Mouse (Mus musculus) MEL (cell line): ENCODE data around the gene Nepn. TPM values are rescaled to one million over a fixed set of nuclear protein-coding genes. Genes with fewer than 3 reads are reported as not detected.
A peak's percentile ranks its signal among the peaks of the same experiment; 100 is the strongest.

ENCODE experiments used
- DNase-seq: peaks from one replicate; pipeline ENCODE4 v3.0.0; 2011; ENCODE audit warnings: low read depth, low spot score
- H3K27ac ChIP-seq: 2 replicates; pipeline ENCODE4 v1.5.1; 2012; ENCODE audit warnings: low read depth, mild to moderate bottlenecking, control low read depth, low read length, moderate library complexity; ENCODE audit not compliant: control insufficient read depth
- H3K27me3 ChIP-seq, 2 experiments: fragments of 150-350 bp in 1 of 2; sonication (generic) in 1 of 2; 2 replicates each; pipeline ENCODE4 v1.6.1; 2012; ENCODE audit warnings: low read length in 2 of 2, mild to moderate bottlenecking in 2 of 2, improper control_type of control experiment in 1 of 2, moderate library complexity in 1 of 2; ENCODE audit not compliant: insufficient read depth in 2 of 2, control insufficient read depth in 1 of 2
- H3K36me3 ChIP-seq, 2 experiments: 2 replicates each; pipeline ENCODE4 v1.6.1; 2012 to 2014; ENCODE audit warnings: low read length in 2 of 2, improper control_type of control experiment in 1 of 2, inconsistent platforms in 1 of 2, mild to moderate bottlenecking in 1 of 2; ENCODE audit not compliant: insufficient read depth in 2 of 2, control insufficient read depth in 1 of 2
- H3K4me1 ChIP-seq, 2 experiments: fragments of 150-350 bp in 1 of 2; sonication (generic) in 1 of 2; 2 replicates each; pipeline ENCODE4 v1.6.1; 2012; ENCODE audit warnings: low read length in 2 of 2, improper control_type of control experiment in 1 of 2, mild to moderate bottlenecking in 1 of 2; ENCODE audit not compliant: insufficient read depth in 2 of 2, control insufficient read depth in 1 of 2
- H3K4me3 ChIP-seq, 2 experiments: fragments of 150-350 bp in 1 of 2; sonication (generic) in 1 of 2; 2 replicates each; pipeline ENCODE4 v1.5.1; 2012; ENCODE audit warnings: low read depth in 2 of 2, low read length in 2 of 2, mild to moderate bottlenecking in 2 of 2, moderate library complexity in 2 of 2, control low read depth in 1 of 2, improper control_type of control experiment in 1 of 2; ENCODE audit not compliant: control insufficient read depth in 1 of 2, insufficient read depth in 1 of 2
- H3K79me2 ChIP-seq: 2 replicates; pipeline ENCODE4 v1.6.1; 2012; ENCODE audit warnings: mild to moderate bottlenecking, low read length, moderate library complexity; ENCODE audit not compliant: control insufficient read depth, poor library complexity, insufficient read depth
- H3K9ac ChIP-seq: 2 replicates; pipeline ENCODE4 v1.6.1; 2012; ENCODE audit warnings: low read depth, mild to moderate bottlenecking, control low read depth, low read length, moderate library complexity; ENCODE audit not compliant: control insufficient read depth, poor library complexity, severe bottlenecking
- H3K9me3 ChIP-seq: fragments of 150-350 bp; sonication (generic); replicated peaks from 2 replicates; pipeline ENCODE4 v1.6.1; 2012; ENCODE audit warnings: mild to moderate bottlenecking, low read length, improper control_type of control experiment, moderate library complexity; ENCODE audit not compliant: insufficient read depth
- ETS1 ChIP-seq: IDR thresholded peaks from 2 replicates; pipeline ENCODE4 v1.6.1; 2012; ENCODE audit warnings: low read depth, mild to moderate bottlenecking, inconsistent platforms, low read length, improper control_type of control experiment, moderate library complexity
- GABPA ChIP-seq: IDR thresholded peaks from 2 replicates; pipeline ENCODE4 v1.6.1; 2012; ENCODE audit warnings: low read depth, mild to moderate bottlenecking, inconsistent platforms, low read length, improper control_type of control experiment, moderate library complexity
- MEF2A ChIP-seq: IDR thresholded peaks from 2 replicates; pipeline ENCODE4 v1.6.1; 2014; ENCODE audit warnings: low read depth, mild to moderate bottlenecking, inconsistent platforms, low read length, improper control_type of control experiment; ENCODE audit not compliant: poor library complexity, insufficient replicate concordance, severe bottlenecking; ENCODE audit errors: extremely low read depth
- NRF1 ChIP-seq: IDR thresholded peaks from 2 replicates; pipeline ENCODE4 v1.6.1; 2014; ENCODE audit warnings: low read depth, mild to moderate bottlenecking, inconsistent platforms, low read length, improper control_type of control experiment, moderate library complexity; ENCODE audit not compliant: poor library complexity, insufficient read depth, severe bottlenecking
- POLR2A ChIP-seq, 2 experiments: IDR thresholded peaks; 2 replicates each; pipeline ENCODE4 v1.6.1; 2011 to 2012; ENCODE audit warnings: low read length in 2 of 2, mild to moderate bottlenecking in 2 of 2, control low read depth in 1 of 2, improper control_type of control experiment in 1 of 2, low read depth in 1 of 2, moderate library complexity in 1 of 2; ENCODE audit not compliant: control insufficient read depth in 1 of 2, insufficient read depth in 1 of 2, poor library complexity in 1 of 2
- POLR2AphosphoS2 ChIP-seq: IDR thresholded peaks from 2 replicates; pipeline ENCODE4 v1.6.1; 2011; ENCODE audit warnings: low read length, improper control_type of control experiment
- POLR2AphosphoS5 ChIP-seq: IDR thresholded peaks from 2 replicates; pipeline ENCODE4 v1.6.1; 2012; ENCODE audit warnings: low read depth, borderline replicate concordance, mild to moderate bottlenecking, inconsistent platforms, low read length, moderate library complexity, mixed read lengths
- RAD21 ChIP-seq: IDR thresholded peaks from 2 replicates; pipeline ENCODE4 v1.6.1; 2011; ENCODE audit warnings: mild to moderate bottlenecking, low read depth, low read length, improper control_type of control experiment
- SIN3A ChIP-seq: IDR thresholded peaks from 2 replicates; pipeline ENCODE4 v1.6.1; 2012; ENCODE audit warnings: low read length, improper control_type of control experiment, inconsistent platforms
- TAL1 ChIP-seq: IDR thresholded peaks from 2 replicates; pipeline ENCODE4 v1.6.1; 2012; ENCODE audit warnings: mild to moderate bottlenecking, inconsistent platforms, low read length, moderate library complexity, mixed read lengths
- TBP ChIP-seq: IDR thresholded peaks from 2 replicates; pipeline ENCODE4 v1.8.0; 2011; ENCODE audit warnings: low read depth, low read length, improper control_type of control experiment
- ZKSCAN1 ChIP-seq: IDR thresholded peaks from 2 replicates; pipeline ENCODE4 v1.6.1; 2012; ENCODE audit warnings: low read depth, mild to moderate bottlenecking, inconsistent platforms, low read length, improper control_type of control experiment, moderate library complexity
- ZNF384 ChIP-seq: IDR thresholded peaks from 2 replicates; pipeline ENCODE4 v1.6.1; 2012; ENCODE audit warnings: low read depth, mild to moderate bottlenecking, inconsistent platforms, low read length, improper control_type of control experiment
- polyA plus RNA-seq, 2 experiments: library from polyadenylated mRNA; stranded (reverse) in 1 of 2; unstranded in 1 of 2; fragments of >175 nt in 1 of 2; fragments of >200 nt in 1 of 2; gene quantifications; 2 replicates each; pipeline versions ENCODE4 v1.2.1 to v1.2.4; 2012; ENCODE audit warnings: low replicate concordance in 2 of 2, low read depth in 1 of 2; ENCODE audit not compliant: insufficient read length in 2 of 2, insufficient read depth in 1 of 2, missing spikeins in 1 of 2
- total RNA-seq: library from RNA; depleted of rRNA; stranded (reverse); fragments of 300-350 nt; gene quantifications from 2 replicates; pipeline ENCODE4 v1.2.3, GENCODE M21; 2012

The Nepn gene
- total and polyA plus RNA-seq, 3 experiments, result 0.12 to 0.17 TPM; not detected in 1

DNA sequence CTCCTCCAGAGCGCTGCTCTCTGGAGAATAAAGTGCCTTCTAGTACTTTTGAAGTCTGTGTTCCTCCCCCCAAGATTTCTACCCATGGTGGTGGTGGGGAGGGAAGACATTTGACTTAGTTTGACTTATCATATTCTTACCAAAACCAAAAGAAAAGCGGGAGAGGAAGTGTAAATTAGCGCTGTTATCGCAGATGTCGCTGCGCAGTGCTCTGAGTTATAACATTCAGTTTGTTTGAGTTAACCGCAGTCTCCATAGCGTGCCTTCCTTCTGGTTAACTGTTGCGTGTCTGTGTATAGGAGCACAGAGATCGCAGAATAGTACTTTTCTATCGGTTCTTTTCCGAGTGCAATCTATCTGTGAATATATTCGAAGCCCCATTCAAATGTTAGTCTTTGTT, 16.4 kb downstream of the Nepn start (continued):
- TF ChIP-seq POLR2AphosphoS5 (no peak), SIN3A (peak; percentile 86), RAD21 (no peak), ZNF384 (no peak), TAL1 (peak; percentile 62), NRF1 (0 out of 2 replicates have a peak, but pooled peaks have one; percentile 34), GABPA (no peak), ZKSCAN1 (no peak)
- TF ChIP-seq, all 39 proteins: peak for 16

DNA sequence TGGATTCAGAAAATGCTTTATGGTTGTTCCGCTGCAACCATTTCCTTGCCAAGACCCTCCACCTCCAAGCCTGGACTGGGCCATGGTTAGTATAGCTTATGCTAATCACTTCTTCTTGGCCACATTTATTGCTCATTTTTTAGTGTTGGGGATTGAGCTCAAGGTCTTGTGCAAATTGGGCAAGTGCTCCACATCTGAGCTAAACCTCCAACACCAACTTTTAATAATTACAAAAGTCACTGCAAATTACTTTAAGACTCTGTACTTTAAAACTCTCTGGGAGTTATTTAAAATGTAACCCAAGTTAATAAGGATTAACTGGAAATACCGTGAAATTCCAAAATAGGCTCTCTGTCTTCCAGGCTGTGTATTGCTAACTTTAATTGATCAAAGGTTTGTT, 18.8 kb downstream of the Nepn start:
- no peak for DNase-seq
- H3K4me1 ChIP-seq, result peaks cover 6 to 14% of the 10 kb centered on the region in 2 experiments
- no peak overlapping the region for H3K4me3 ChIP-seq
- TF ChIP-seq SIN3A, result no peak
- no peak for TF ChIP-seq MEF2A
- H3K27ac ChIP-seq, result no peak overlapping the region
- peaks cover 0 to 15% of the 10 kb centered on the region in 2 experiments; a peak in 2 of 4 replicates for H3K36me3 ChIP-seq
- no peaks in the 10 kb centered on the region for H3K27me3 ChIP-seq
- H3K9ac ChIP-seq, result no peak overlapping the region
- no peaks in the 10 kb centered on the region for H3K79me2 ChIP-seq
- no peaks in the 10 kb centered on the region for H3K9me3 ChIP-seq

DNA sequence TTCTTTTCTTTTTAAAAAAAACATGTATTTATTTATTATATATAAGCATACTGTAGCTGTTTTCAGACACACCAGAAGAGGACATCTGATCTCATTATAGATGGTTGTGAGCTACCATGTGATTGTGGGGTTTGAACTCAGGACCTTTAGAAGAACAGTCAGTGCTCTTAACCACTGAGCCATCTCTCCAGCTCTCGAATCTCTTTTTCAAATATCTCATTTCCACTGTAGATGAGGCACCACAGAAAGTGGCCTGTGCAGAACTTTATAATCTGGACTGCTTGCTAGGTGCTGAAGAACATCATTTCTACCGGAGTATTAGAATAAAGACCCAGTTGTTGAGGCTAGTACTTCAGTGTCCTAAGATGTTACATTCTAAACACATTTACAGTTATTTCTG, 26.2 kb downstream of the Nepn start:
- H3K4me3 ChIP-seq, result no peak overlapping the region
- H3K79me2 ChIP-seq, result peaks cover 25% of the 10 kb centered on the region
- H3K9me3 ChIP-seq, result no peaks in the 10 kb centered on the region
- no peak for DNase-seq
- H3K27me3 ChIP-seq, result no peaks in the 10 kb centered on the region
- H3K27ac ChIP-seq, result no peak overlapping the region
- no peak overlapping the region for H3K9ac ChIP-seq
- TF ChIP-seq POLR2AphosphoS2 (no peak), POLR2A (IDR thresholded peaks at IDR 0.05; ENCODE audit: control insufficient read depth in 1 of 2, insufficient read depth in 1 of 2, low read depth in 1 of 2, low read length in 2 of 2, poor library complexity in 1 of 2) (no peak), ETS1 (no peak), TBP (peak; percentile 95)
- peaks cover 8 to 12% of the 10 kb centered on the region in 2 experiments for H3K4me1 ChIP-seq
- H3K36me3 ChIP-seq, result peaks cover 0 to 19% of the 10 kb centered on the region in 2 experiments; a peak in 2 of 4 replicates
